Mouse (Mus musculus) lung, embryonic 15.5 days (tissue): Measurements from ENCODE around the gene Agpat4. TPM values are rescaled to one million over a fixed set of nuclear protein-coding genes. Genes with fewer than 3 reads are reported as not detected.

Experiments used
- ATAC-seq: fragments of 200-750 bp; cut with Nextera tagmentation; 2 replicates; pipeline ENCODE4 v1.8.0; 2017; ENCODE audit warnings: moderate number of reproducible peaks, borderline replicate concordance; ENCODE audit not compliant: low FRiP score, low TSS enrichment; ENCODE audit errors: extremely low read depth
- H3K27ac ChIP-seq: fragments of 300-500 bp; sonication (generic); 2 replicates; pipeline ENCODE4 v1.5.1; 2015; ENCODE audit warnings: moderate library complexity, mild to moderate bottlenecking, inconsistent platforms
- H3K27me3 ChIP-seq: fragments of 300-500 bp; sonication (generic); 2 replicates; pipeline ENCODE4 v1.6.1; 2015; ENCODE audit warnings: inconsistent platforms
- H3K36me3 ChIP-seq: fragments of 300-500 bp; sonication (generic); 2 replicates; pipeline ENCODE4 v1.6.1; 2015; ENCODE audit warnings: inconsistent platforms
- H3K4me1 ChIP-seq: fragments of 300-500 bp; sonication (generic); 2 replicates; pipeline ENCODE4 v1.6.1; 2015; ENCODE audit warnings: inconsistent platforms
- H3K4me2 ChIP-seq: fragments of 300-500 bp; sonication (generic); 2 replicates; pipeline ENCODE4 v1.6.1; 2015; ENCODE audit warnings: inconsistent platforms, mild to moderate bottlenecking, moderate library complexity
- H3K4me3 ChIP-seq: fragments of 300-500 bp; sonication (generic); 2 replicates; pipeline ENCODE4 v1.5.1; 2015; ENCODE audit warnings: mild to moderate bottlenecking, inconsistent platforms
- H3K9ac ChIP-seq: fragments of 300-500 bp; sonication (generic); 2 replicates; pipeline ENCODE4 v1.6.1; 2015; ENCODE audit warnings: inconsistent platforms
- H3K9me3 ChIP-seq: fragments of 300-500 bp; sonication (generic); 2 replicates; pipeline ENCODE4 v1.6.1; 2016; ENCODE audit warnings: inconsistent platforms
- WGBS: fragments of 180-500 bp; shearing (Covaris S2); methylation state at CpG from one replicate; pipeline ENCODE4 v1.1.7; 2015; 5-methylcytosine and 5-hydroxymethylcytosine counted together
- polyA plus RNA-seq: library from polyadenylated mRNA; unstranded; fragments of >200 nt; fragmentation: Nextera tagmentation; extraction: Ambion mirVana; gene quantifications from 2 replicates; pipeline ENCODE4 v1.2.1, GENCODE M21; 2015

The Agpat4 gene
- polyA plus RNA-seq, 1 experiment from 2014 or later: 43.7 TPM

DNA sequence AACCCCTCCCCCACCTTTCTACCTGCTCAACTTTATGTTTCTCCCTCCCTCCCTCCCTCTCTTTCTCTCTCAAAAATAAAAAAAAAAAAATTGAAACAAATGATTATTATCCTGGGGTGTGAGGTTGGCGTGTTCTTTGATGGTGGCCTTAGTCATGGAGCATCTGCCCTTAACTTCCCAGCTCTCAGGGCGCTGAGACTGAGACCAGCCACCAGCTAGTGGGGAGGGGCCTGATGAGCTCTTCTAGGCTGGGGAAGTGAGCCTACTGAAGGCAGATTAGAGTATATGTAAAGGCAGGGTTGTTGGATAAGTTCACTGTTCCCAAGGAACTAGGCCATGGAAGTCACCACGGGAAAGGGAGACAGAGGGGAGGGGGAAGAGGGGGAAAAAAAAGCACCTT is 85.7 kb downstream of the Agpat4 start:
- no peak for ATAC-seq
- Histone ChIP-seq H3K4me1 (peaks cover 58% of the 10 kb centered on the region), H3K27me3 (no peaks in the 10 kb centered on the region), H3K9me3 (no peaks in the 10 kb centered on the region), H3K4me2 (no peak overlapping the region), H3K9ac (no peak overlapping the region), H3K36me3 (no peaks in the 10 kb centered on the region), H3K27ac (no peak overlapping the region), H3K4me3 (no peak overlapping the region)
- 70% methylated on average over 3 of the region's 3 CpGs for WGBS

DNA sequence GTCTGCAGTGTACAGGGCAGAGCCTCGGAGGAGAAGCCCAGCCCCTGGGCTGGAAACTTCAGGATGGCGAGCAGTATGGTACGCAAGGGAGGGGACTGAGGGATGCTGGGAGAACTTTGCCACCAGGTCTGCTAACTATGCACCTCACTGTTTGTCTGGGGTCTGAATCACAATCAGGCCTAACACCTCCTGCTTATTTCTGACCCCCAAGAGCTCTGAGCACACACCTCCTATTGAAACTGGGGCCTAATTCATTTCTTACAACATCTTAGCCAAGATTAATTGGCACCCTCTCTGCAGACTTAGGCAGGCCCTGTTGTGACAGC is 86.1 kb downstream of the Agpat4 start:
- Histone ChIP-seq H3K9me3 (no peaks in the 10 kb centered on the region), H3K4me1 (peaks cover 55% of the 10 kb centered on the region), H3K36me3 (no peaks in the 10 kb centered on the region), H3K4me3 (no peak overlapping the region), H3K27ac (no peak overlapping the region), H3K9ac (no peak overlapping the region), H3K27me3 (no peaks in the 10 kb centered on the region), H3K4me2 (no peak overlapping the region)
- no peak for ATAC-seq
- 70% methylated on average over 3 of the region's 3 CpGs for WGBS

DNA sequence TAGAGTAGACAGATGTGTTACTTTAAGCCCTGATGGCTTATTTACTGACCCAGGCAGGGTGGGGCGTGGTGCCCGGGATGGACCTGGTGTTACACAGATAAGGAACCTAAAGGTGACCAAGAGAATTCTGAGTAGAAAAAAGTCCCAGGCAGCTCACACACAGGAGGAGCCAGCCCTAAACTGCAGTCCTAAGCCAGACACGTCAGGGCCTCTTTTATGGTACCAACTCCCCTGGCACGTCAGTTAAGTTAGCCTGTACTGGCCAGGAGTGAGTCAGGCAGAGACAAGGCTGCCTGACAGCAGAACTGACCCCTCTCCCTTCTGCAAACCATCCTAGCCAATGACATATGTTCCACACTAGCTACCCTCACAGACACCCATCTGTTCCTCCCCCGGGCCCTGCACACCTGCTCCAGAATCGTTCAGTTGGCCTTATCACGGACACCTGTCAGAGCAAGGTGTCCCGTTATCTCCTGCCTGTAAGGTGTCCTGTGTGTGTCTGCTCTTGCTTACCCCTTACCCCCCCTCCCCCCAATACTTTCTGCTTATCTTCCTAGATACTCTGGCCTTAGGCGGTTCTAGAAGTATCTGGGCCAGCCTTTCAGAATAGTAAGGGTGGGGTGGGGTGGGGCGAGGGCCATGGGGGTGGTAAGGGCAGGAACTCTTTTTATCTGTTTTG is 86.7 kb downstream of the Agpat4 start:
- ATAC-seq: peak; percentile 23; the same call in 1 of the 2 replicates
- peaks cover 55% of the 10 kb centered on the region for H3K4me1 ChIP-seq
- H3K9ac ChIP-seq: no peak overlapping the region
- no peaks in the 10 kb centered on the region for H3K27me3 ChIP-seq
- 0 out of 2 replicates have a peak overlapping the region, but pooled peaks have one; percentile 33 for H3K27ac ChIP-seq
- no peak overlapping the region for H3K4me2 ChIP-seq
- no peaks in the 10 kb centered on the region for H3K36me3 ChIP-seq
- 34% methylated on average over 10 of the region's 10 CpGs for WGBS
- no peak overlapping the region for H3K4me3 ChIP-seq
- H3K9me3 ChIP-seq: no peaks in the 10 kb centered on the region

DNA sequence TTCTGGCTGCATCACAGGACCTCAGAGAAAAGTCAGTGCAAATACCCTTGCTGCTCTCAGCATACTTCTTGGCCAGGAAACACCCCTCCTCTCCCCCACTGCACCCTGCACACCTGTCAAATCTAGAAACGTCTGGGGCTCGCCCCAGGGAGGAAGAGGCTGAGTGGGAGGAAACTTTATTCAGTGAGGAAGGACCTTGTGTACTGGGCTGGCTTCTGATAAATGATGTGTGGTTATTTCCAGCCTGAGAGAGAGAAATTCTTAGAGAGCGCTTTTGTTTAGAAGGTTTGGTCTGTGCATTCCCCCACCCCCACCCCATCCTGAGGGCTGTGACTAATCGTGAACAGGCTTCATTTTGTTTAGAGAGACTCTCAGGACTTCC is 87.2 kb downstream of the Agpat4 start:
- Histone ChIP-seq H3K27me3 (no peaks in the 10 kb centered on the region), H3K9ac (no peak overlapping the region), H3K4me1 (peaks cover 55% of the 10 kb centered on the region), H3K36me3 (no peaks in the 10 kb centered on the region), H3K27ac (peak overlapping the region; percentile 33), H3K4me3 (no peak overlapping the region), H3K9me3 (no peaks in the 10 kb centered on the region), H3K4me2 (no peak overlapping the region)
- WGBS: 6% methylated on average over 4 of the region's 4 CpGs
- ATAC-seq: peak; percentile 51

DNA sequence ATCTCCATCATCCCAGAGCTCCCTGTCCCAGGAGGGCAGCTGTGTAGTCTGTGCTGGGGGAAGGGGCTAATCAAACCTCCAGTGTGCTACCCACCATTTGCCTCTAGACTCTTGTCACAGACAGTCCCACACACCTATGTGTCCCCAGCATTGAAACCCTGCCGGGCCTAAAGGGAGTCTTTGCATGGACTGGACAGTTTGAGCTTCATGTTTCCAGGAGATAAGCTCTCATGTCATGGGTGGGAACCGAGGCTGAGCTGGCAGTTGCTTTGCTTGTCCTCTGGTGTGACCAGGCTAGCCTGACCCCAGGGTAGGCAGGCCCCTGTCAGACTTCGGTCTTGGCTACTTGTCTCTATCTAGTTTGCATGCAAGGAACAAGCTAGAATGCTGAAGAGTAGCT is 87.7 kb downstream of the Agpat4 start:
- Histone ChIP-seq H3K9me3 (no peaks in the 10 kb centered on the region), H3K4me2 (no peak overlapping the region), H3K27me3 (no peaks in the 10 kb centered on the region), H3K9ac (no peak overlapping the region), H3K27ac (peak overlapping the region; percentile 33), H3K4me3 (no peak overlapping the region), H3K4me1 (peaks cover 51% of the 10 kb centered on the region), H3K36me3 (0 out of 2 replicates have a peak, but pooled peaks cover 3% of the 10 kb centered on the region)
- ATAC-seq: no peak
- 42% methylated on average over 3 of the region's 3 CpGs for WGBS

DNA sequence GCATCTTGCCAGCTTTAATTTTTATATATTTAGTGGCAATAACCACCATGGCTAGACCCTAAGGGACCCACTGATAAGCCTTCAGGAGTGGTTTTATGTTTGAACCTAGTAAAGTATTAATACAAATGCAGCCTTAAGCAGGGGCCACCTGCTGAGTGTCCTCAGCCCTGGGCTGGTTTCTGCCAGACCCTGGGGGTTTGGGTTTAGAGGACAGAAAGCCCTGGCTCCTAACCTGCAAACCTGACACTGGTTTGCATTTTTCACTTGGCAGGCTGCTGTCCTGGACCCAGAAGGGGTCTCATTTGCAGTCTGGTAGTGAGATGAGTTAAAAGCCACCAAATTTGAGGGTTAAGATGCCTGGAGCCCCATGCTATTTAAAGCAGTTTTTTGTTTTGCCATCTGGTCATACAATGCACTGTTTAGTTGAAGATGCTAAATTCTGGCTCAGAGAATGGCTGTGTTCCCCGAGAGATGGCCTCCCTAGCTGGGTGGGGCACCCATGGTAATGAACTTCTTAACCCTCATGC is 88.6 kb downstream of the Agpat4 start:
- ATAC-seq: no peak
- H3K4me2 ChIP-seq: no peak overlapping the region

DNA sequence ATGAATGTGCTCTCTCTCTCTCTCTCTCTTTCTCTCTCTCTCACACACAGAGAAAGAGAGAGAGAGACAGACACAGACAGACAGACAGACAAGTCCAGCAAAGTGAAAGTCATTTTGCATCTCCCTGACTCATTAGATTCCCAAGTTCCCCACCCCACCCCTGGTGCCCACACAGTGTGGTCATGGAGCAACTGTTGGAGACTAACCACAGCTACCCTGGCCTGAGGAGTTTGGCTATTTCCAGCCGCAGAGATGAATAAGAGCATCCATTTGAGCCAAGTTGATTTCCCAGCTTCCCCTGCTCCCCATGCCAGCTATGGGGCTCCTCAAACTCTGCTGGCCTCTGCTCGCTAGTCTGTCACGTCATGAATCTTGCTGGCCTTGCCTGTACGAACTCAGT is 91.0 kb downstream of the Agpat4 start:
- Histone ChIP-seq H3K9me3 (no peaks in the 10 kb centered on the region), H3K9ac (no peak overlapping the region), H3K27me3 (no peaks in the 10 kb centered on the region), H3K4me1 (peaks cover 38% of the 10 kb centered on the region), H3K4me2 (no peak overlapping the region), H3K27ac (no peak overlapping the region), H3K4me3 (no peak overlapping the region), H3K36me3 (0 out of 2 replicates have a peak, but pooled peaks cover 7% of the 10 kb centered on the region)
- no peak for ATAC-seq
- WGBS: 70% methylated on average over 4 of the region's 4 CpGs

More for the DNA sequence above, 88.6 kb downstream of the Agpat4 start:
- H3K27me3 ChIP-seq: no peaks in the 10 kb centered on the region
- 0 out of 2 replicates have a peak, but pooled peaks cover 3% of the 10 kb centered on the region for H3K36me3 ChIP-seq
- H3K9me3 ChIP-seq: no peaks in the 10 kb centered on the region
- H3K4me1 ChIP-seq: peaks cover 51% of the 10 kb centered on the region
- no peak overlapping the region for H3K4me3 ChIP-seq
- H3K9ac ChIP-seq: no peak overlapping the region
- 38% methylated on average over 1 of the region's 1 CpGs for WGBS
- H3K27ac ChIP-seq: no peak overlapping the region

DNA sequence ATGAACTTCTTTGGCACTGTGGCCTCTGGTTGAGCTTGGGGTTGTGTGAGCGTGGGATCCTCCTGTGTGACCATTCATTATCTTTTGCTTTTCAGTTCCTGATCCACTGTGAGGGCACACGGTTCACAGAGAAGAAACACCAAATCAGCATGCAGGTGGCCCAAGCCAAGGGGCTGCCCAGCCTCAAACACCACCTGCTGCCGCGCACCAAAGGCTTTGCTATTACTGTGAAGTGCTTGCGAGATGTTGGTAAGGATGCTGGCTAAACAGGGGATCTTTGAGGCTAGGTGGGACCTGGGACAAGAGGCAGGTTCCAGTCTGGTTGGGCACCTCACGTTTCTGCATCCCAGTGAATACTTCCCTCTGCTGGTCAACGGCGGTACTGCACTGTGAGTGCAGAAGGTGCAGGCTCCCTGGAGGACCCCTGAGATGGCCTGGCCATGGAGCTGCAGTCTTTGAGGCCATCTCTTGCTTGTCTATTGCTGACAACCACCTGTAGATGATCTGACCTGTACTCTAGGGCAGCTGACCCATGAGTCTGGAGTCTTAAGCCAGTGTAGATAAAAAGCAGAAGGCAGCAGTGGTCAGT is 92.1 kb downstream of the Agpat4 start:
- Histone ChIP-seq H3K27me3 (no peaks in the 10 kb centered on the region), H3K9ac (no peak overlapping the region), H3K4me3 (no peak overlapping the region), H3K36me3 (0 out of 2 replicates have a peak, but pooled peaks cover 11% of the 10 kb centered on the region), H3K9me3 (no peaks in the 10 kb centered on the region), H3K4me1 (peaks cover 26% of the 10 kb centered on the region), H3K27ac (no peak overlapping the region), H3K4me2 (no peak overlapping the region)
- ATAC-seq: 0 out of 2 replicates have a peak, but pooled peaks have one; percentile 39
- 25% methylated on average over 8 of the region's 8 CpGs for WGBS

DNA sequence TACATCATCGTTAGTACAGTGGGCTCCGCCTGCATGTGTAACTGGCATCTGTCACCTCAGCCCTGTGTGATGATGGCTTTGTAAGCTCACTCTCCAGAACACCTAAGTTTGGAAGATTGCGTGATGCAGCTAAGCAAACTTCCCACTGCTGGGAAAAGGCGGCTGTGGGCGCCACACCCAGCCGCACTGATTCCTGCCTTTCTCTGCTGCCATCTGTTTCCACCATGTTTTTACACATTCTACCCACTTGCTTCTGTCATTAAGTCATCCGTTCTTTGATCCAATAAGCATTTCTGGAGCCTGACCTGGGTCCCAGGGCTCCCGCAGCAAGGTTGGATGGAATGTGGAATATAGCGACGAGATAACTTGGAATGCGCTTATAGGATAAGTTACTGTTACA is 93.4 kb downstream of the Agpat4 start:
- Histone ChIP-seq H3K4me2 (no peak overlapping the region), H3K36me3 (peaks cover 24% of the 10 kb centered on the region; the same call in 1 of the 2 replicates), H3K9me3 (no peaks in the 10 kb centered on the region), H3K4me3 (no peak overlapping the region), H3K9ac (no peak overlapping the region), H3K27me3 (no peaks in the 10 kb centered on the region), H3K27ac (no peak overlapping the region), H3K4me1 (peaks cover 15% of the 10 kb centered on the region)
- WGBS: 92% methylated on average over 11 of the region's 11 CpGs
- no peak for ATAC-seq

DNA sequence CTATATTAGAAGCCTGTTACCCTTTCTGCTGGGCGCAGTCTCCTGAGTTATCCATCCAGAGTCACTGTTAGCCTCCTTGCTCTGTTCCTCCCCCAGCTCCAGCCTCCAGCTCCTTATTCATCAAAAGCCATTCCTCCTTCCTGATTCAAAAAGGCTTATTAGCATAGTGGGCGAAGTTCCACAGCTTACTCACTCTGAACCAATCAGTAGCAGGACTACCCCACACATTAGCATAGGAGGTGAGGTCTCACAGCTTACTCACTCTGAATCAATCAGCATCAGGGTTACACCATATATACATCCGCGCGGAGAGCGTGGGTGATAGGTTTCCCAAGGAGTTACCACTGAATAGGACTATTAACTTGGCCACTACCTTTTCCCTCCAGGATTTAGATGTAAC is 93.8 kb downstream of the Agpat4 start:
- Histone ChIP-seq H3K4me2 (no peak overlapping the region), H3K27ac (no peak overlapping the region), H3K9ac (no peak overlapping the region), H3K27me3 (no peaks in the 10 kb centered on the region), H3K9me3 (no peaks in the 10 kb centered on the region), H3K4me1 (peaks cover 10% of the 10 kb centered on the region), H3K4me3 (no peak overlapping the region), H3K36me3 (peaks cover 28% of the 10 kb centered on the region; the same call in 1 of the 2 replicates)
- ATAC-seq: no peak
- 90% methylated on average over 6 of the region's 6 CpGs for WGBS

DNA sequence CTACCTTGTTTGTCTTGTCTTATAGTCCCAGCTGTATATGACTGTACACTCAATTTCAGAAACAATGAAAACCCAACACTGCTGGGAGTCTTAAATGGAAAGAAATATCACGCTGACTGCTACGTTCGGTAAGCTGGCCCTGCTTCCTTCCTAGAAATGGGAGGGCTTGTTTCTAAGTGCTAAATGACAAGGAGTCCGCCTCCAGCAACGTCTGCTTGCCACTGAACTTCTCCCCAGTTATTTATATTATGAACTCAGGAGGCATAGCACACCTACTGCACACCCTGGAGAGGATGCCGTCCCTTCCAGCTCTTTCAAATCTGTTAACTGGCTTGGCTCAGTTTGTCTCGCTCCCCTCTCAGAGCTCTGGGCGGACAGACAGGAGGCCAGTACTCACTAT is 94.9 kb downstream of the Agpat4 start:
- WGBS: 78% methylated on average over 8 of the region's 8 CpGs
- no peak for ATAC-seq
- Histone ChIP-seq H3K4me3 (no peak overlapping the region), H3K4me1 (no peaks in the 10 kb centered on the region), H3K4me2 (no peak overlapping the region), H3K36me3 (peaks cover 37% of the 10 kb centered on the region; the same call in 1 of the 2 replicates), H3K27me3 (no peaks in the 10 kb centered on the region), H3K9ac (no peak overlapping the region), H3K27ac (no peak overlapping the region), H3K9me3 (no peaks in the 10 kb centered on the region)

DNA sequence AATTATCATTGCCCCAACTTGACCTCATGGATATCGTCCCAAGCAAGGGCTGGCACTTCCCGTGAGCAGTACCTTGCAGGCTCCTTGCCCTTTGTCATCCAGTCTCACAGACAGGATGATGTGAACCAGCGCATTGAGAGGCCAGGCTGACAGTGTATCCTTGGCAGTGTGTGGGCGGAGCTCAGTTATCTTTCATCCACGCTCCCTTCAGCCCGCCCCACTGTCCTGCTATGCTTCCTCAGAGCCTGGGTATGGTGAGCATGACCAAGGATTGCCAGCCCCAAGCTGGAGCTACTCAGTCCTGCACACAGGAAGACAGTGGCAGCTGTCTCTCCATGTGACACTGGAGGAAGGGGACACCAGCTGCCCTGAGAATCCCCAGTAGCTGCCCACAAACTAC is 97.7 kb downstream of the Agpat4 start:
- 57% methylated on average over 6 of the region's 6 CpGs for WGBS
- Histone ChIP-seq H3K27me3 (no peaks in the 10 kb centered on the region), H3K4me2 (no peak overlapping the region), H3K36me3 (peaks cover 53% of the 10 kb centered on the region), H3K27ac (no peak overlapping the region), H3K9me3 (no peaks in the 10 kb centered on the region), H3K9ac (no peak overlapping the region), H3K4me3 (no peak overlapping the region), H3K4me1 (no peaks in the 10 kb centered on the region)
- ATAC-seq: no peak
